Mouse (Mus musculus): ENCODE data around the gene Plekha5.

DNA sequence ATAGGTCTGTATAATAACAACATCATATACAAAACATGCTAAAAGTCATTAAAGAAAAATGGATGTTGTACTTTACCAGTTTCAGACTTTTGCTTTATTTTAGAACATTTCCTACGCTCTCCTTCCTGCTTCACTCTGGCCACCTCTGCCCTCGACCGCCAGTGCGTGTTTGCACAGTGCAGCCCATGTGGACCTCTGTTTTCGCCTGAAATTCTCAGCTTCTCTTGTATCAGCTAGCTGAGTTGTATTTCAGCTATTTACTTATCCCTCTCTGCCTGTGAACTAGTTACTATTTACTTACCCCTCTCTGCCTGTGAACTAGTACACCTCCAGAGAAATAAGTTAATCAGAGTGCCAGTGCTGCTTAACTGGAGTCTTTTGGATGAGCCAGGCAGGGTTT, 62.8 kb downstream of the Plekha5 start:
- TF ChIP-seq POLR2A (IDR thresholded peaks at IDR 0.05; ENCODE audit: low read depth, low read length) = no peak
- no peak for TF ChIP-seq CTCF (IDR thresholded peaks at IDR 0.05; ENCODE audit: extremely low read depth, insufficient read length, insufficient replicate concordance, low read depth, low read length)
